Mouse (Mus musculus) midbrain, embryonic 11.5 days (tissue): ENCODE data around the gene Brpf1. TPM values are rescaled to one million over a fixed set of nuclear protein-coding genes. Genes with fewer than 3 reads are reported as not detected.

Source experiments
- ATAC-seq: fragments of 200-750 bp; cut with Nextera tagmentation; 2 replicates; pipeline ENCODE4 v1.8.0; 2017; ENCODE audit warnings: moderate TSS enrichment, moderate library complexity; ENCODE audit not compliant: low FRiP score
- DNase-seq: peaks from one replicate; pipeline ENCODE4 v3.0.0; 2015; ENCODE audit warnings: low spot score; ENCODE audit errors: missing footprints
- H3K27ac ChIP-seq: fragments of 300-500 bp; sonication (generic); 2 replicates; pipeline ENCODE4 v1.5.1; 2014; ENCODE audit warnings: low read depth, low read length
- H3K27me3 ChIP-seq: fragments of 300-500 bp; sonication (generic); 2 replicates; pipeline ENCODE4 v1.6.1; 2014; ENCODE audit warnings: mild to moderate bottlenecking, low read length, moderate library complexity, mixed read lengths; ENCODE audit not compliant: control insufficient read depth, insufficient read depth
- H3K36me3 ChIP-seq: fragments of 300-500 bp; sonication (generic); 2 replicates; pipeline ENCODE4 v1.6.1; 2014; ENCODE audit warnings: mild to moderate bottlenecking, low read length, moderate library complexity, mixed read lengths; ENCODE audit not compliant: control insufficient read depth, insufficient read depth
- H3K4me1 ChIP-seq: fragments of 300-500 bp; sonication (generic); 2 replicates; pipeline ENCODE4 v1.6.1; 2014; ENCODE audit warnings: low read length; ENCODE audit not compliant: control insufficient read depth, insufficient read depth
- H3K4me2 ChIP-seq: fragments of 300-500 bp; sonication (generic); 2 replicates; pipeline ENCODE4 v1.6.1; 2014; ENCODE audit warnings: mild to moderate bottlenecking, moderate library complexity
- H3K4me3 ChIP-seq: fragments of 300-500 bp; sonication (generic); 2 replicates; pipeline ENCODE4 v1.5.1; 2014; ENCODE audit warnings: low read depth, low read length
- H3K9ac ChIP-seq: fragments of 300-500 bp; sonication (generic); 2 replicates; pipeline ENCODE4 v1.6.1; 2014; ENCODE audit warnings: low read length
- H3K9me3 ChIP-seq: fragments of 300-500 bp; sonication (generic); 2 replicates; pipeline ENCODE4 v1.6.1; 2016; ENCODE audit warnings: low read length; ENCODE audit not compliant: control insufficient read depth
- WGBS: fragments of 180-500 bp; shearing (Covaris S2); extraction: QIAGEN DNeasy Blood & Tissue Kit; methylation state at CpG from one replicate; pipeline ENCODE4 v1.1.7; 2014; 5-methylcytosine and 5-hydroxymethylcytosine counted together
- polyA plus RNA-seq: library from polyadenylated mRNA; unstranded; fragments of >200 nt; fragmentation: Nextera tagmentation; extraction: Ambion mirVana; gene quantifications from 2 replicates; pipeline ENCODE4 v1.2.1, GENCODE M21; 2014

Brpf1 gene
- polyA plus RNA-seq, 1 experiment from 2014 or later: 22.8 TPM

- ATAC-seq (no peak), DNase-seq (no peak)
- Histone ChIP-seq H3K9ac (no peak overlapping the region; the same call in 1 of the 2 replicates), H3K4me2 (no peak overlapping the region), H3K4me1 (no peaks in the 10 kb centered on the region), H3K27me3 (no peaks in the 10 kb centered on the region), H3K27ac (no peak overlapping the region), H3K4me3 (no peak overlapping the region), H3K9me3 (no peaks in the 10 kb centered on the region), H3K36me3 (no peaks in the 10 kb centered on the region)
- WGBS: 93% methylated on average over 1 of the region's 1 CpGs
Observed at GRCm38 (mm10) chr6:113362241-113362640, 55.3 kb downstream of the Brpf1 start.

- Histone ChIP-seq H3K27ac (no peak overlapping the region), H3K36me3 (peaks cover 4% of the 10 kb centered on the region), H3K27me3 (no peaks in the 10 kb centered on the region), H3K9me3 (no peaks in the 10 kb centered on the region), H3K4me3 (no peak overlapping the region), H3K4me1 (no peaks in the 10 kb centered on the region), H3K9ac (no peak overlapping the region), H3K4me2 (no peak overlapping the region)
- DNase-seq: no peak
- no peak for ATAC-seq
- WGBS: 77% methylated on average over 8 of the region's 8 CpGs
Observed at GRCm38 (mm10) chr6:113364518-113365135, 57.7 kb downstream of the Brpf1 start.

- no peak for DNase-seq
- H3K4me1 ChIP-seq: no peaks in the 10 kb centered on the region
- no peak overlapping the region for H3K4me2 ChIP-seq
- no peaks in the 10 kb centered on the region for H3K27me3 ChIP-seq
- H3K4me3 ChIP-seq: no peak overlapping the region
- no peak for ATAC-seq
- H3K27ac ChIP-seq: no peak overlapping the region
- H3K36me3 ChIP-seq: peaks cover 11% of the 10 kb centered on the region
- no peaks in the 10 kb centered on the region for H3K9me3 ChIP-seq
- WGBS: 86% methylated on average over 6 of the region's 6 CpGs
- no peak overlapping the region for H3K9ac ChIP-seq
Observed at GRCm38 (mm10) chr6:113366639-113367038, 59.7 kb downstream of the Brpf1 start.

- no peak overlapping the region for H3K4me3 ChIP-seq
- H3K27ac ChIP-seq: no peak overlapping the region
Observed at GRCm38 (mm10) chr6:113367574-113367973, 60.6 kb downstream of the Brpf1 start.

GRCm38 (mm10) chr6:113368124-113368523, 61.2 kb downstream of the Brpf1 start:
- WGBS: 87% methylated on average over 7 of the region's 7 CpGs
- Histone ChIP-seq H3K27ac (no peak overlapping the region), H3K27me3 (no peaks in the 10 kb centered on the region), H3K36me3 (peaks cover 13% of the 10 kb centered on the region), H3K9ac (no peak overlapping the region), H3K4me1 (no peaks in the 10 kb centered on the region), H3K4me2 (no peak overlapping the region), H3K9me3 (no peaks in the 10 kb centered on the region), H3K4me3 (no peak overlapping the region)
- no peak for ATAC-seq
- no peak for DNase-seq

More at GRCm38 (mm10) chr6:113367574-113367973, 60.6 kb downstream of the Brpf1 start:
- H3K9me3 ChIP-seq: no peaks in the 10 kb centered on the region
- H3K4me2 ChIP-seq: no peak overlapping the region
- H3K4me1 ChIP-seq: no peaks in the 10 kb centered on the region
- no peak for ATAC-seq
- no peaks in the 10 kb centered on the region for H3K27me3 ChIP-seq
- peaks cover 13% of the 10 kb centered on the region for H3K36me3 ChIP-seq
- WGBS: 100% methylated on average over 1 of the region's 1 CpGs
- DNase-seq: no peak
- no peak overlapping the region for H3K9ac ChIP-seq

- ATAC-seq: no peak
- Histone ChIP-seq H3K4me2 (no peak overlapping the region), H3K9me3 (no peaks in the 10 kb centered on the region), H3K27me3 (no peaks in the 10 kb centered on the region), H3K9ac (no peak overlapping the region), H3K4me1 (no peaks in the 10 kb centered on the region), H3K27ac (no peak overlapping the region), H3K36me3 (peaks cover 16% of the 10 kb centered on the region), H3K4me3 (no peak overlapping the region)
- 86% methylated on average over 5 of the region's 5 CpGs for WGBS
- no peak for DNase-seq
Observed at GRCm38 (mm10) chr6:113368577-113368976, 61.6 kb downstream of the Brpf1 start.

- Histone ChIP-seq H3K9me3 (no peaks in the 10 kb centered on the region), H3K4me2 (no peak overlapping the region), H3K36me3 (peaks cover 21% of the 10 kb centered on the region), H3K9ac (no peak overlapping the region), H3K4me1 (no peaks in the 10 kb centered on the region), H3K4me3 (no peak overlapping the region), H3K27me3 (no peaks in the 10 kb centered on the region), H3K27ac (no peak overlapping the region)
- DNase-seq (no peak), ATAC-seq (no peak)
- WGBS: 91% methylated on average over 20 of the region's 20 CpGs
Observed at GRCm38 (mm10) chr6:113370194-113370929, 63.4 kb downstream of the Brpf1 start.

GRCm38 (mm10) chr6:113373491-113373890, 66.6 kb downstream of the Brpf1 start:
- no peak overlapping the region for H3K4me3 ChIP-seq
- DNase-seq (no peak), ATAC-seq (no peak)
- no peaks in the 10 kb centered on the region for H3K9me3 ChIP-seq
- no peak overlapping the region for H3K4me2 ChIP-seq
- H3K36me3 ChIP-seq: peaks cover 21% of the 10 kb centered on the region
- H3K27me3 ChIP-seq: no peaks in the 10 kb centered on the region
- H3K27ac ChIP-seq: no peak overlapping the region
- WGBS: 87% methylated on average over 4 of the region's 4 CpGs
- H3K9ac ChIP-seq: no peak overlapping the region
- H3K4me1 ChIP-seq: peaks cover under 1% of the 10 kb centered on the region; the same call in 1 of the 2 replicates
